Mouse (Mus musculus): ENCODE measurements around the gene Psors1c2.
"Not testable (repeated sequence)": the region's sequence is repeated elsewhere in the genome, so short reads cannot be mapped to it uniquely, and the experiment has no call there.

Psors1c2 gene

GRCm38 (mm10) chr17:35532901-35533300 is at the start of gene Psors1c2:
Gene Psors1c2, plus strand, starts transcription at chr17:35533201.
- DNase-seq (ENCODE audit: low read depth, low spot score) = no peak

GRCm38 (mm10) chr17:35484066-35484465 is 48.9 kb upstream of the Psors1c2 start:
- peak; percentile 4 for DNase-seq (ENCODE audit: low read depth, low spot score)

- DNase-seq (ENCODE audit: low read depth, low spot score) = no peak
Measured at GRCm38 (mm10) chr17:35485702-35486101, 47.3 kb upstream of the Psors1c2 start.

- no peak for DNase-seq (ENCODE audit: low read depth, low spot score)
Measured at GRCm38 (mm10) chr17:35486726-35487125, 46.3 kb upstream of the Psors1c2 start.

- DNase-seq (ENCODE audit: low read depth, low spot score) = no peak
Measured at GRCm38 (mm10) chr17:35488041-35488440, 45.0 kb upstream of the Psors1c2 start.

- no peak for DNase-seq (ENCODE audit: low read depth, low spot score)
Measured at GRCm38 (mm10) chr17:35490320-35490719, 42.7 kb upstream of the Psors1c2 start.

GRCm38 (mm10) chr17:35497124-35497523 is 35.9 kb upstream of the Psors1c2 start:
- DNase-seq (ENCODE audit: low read depth, low spot score) = no peak

GRCm38 (mm10) chr17:35502226-35502625 is 30.8 kb upstream of the Psors1c2 start:
- no peak for DNase-seq (ENCODE audit: low read depth, low spot score)

GRCm38 (mm10) chr17:35502762-35503161 is 30.2 kb upstream of the Psors1c2 start:
- DNase-seq (ENCODE audit: low read depth, low spot score) = no peak

- DNase-seq (ENCODE audit: low read depth, low spot score) = no peak
Measured at GRCm38 (mm10) chr17:35503849-35504248, 29.2 kb upstream of the Psors1c2 start.

- no peak for DNase-seq (ENCODE audit: low read depth, low spot score)
Measured at GRCm38 (mm10) chr17:35504628-35505481, 28.1 kb upstream of the Psors1c2 start.

GRCm38 (mm10) chr17:35505776-35506175 is 27.2 kb upstream of the Psors1c2 start, which contains the start of gene Pou5f1:
Gene Pou5f1, plus strand, starts transcription at chr17:35506018.
- DNase-seq (ENCODE audit: low read depth, low spot score) = no peak

GRCm38 (mm10) chr17:35506881-35507280 is 26.1 kb upstream of the Psors1c2 start:
- no peak for DNase-seq (ENCODE audit: low read depth, low spot score)

GRCm38 (mm10) chr17:35507556-35508260 is 25.3 kb upstream of the Psors1c2 start:
- no peak for DNase-seq (ENCODE audit: low read depth, low spot score)

GRCm38 (mm10) chr17:35508279-35508678 is 24.7 kb upstream of the Psors1c2 start:
- DNase-seq (ENCODE audit: low read depth, low spot score) = not testable (repeated sequence)

- DNase-seq (ENCODE audit: low read depth, low spot score) = no peak
Measured at GRCm38 (mm10) chr17:35509284-35509683, 23.7 kb upstream of the Psors1c2 start.

GRCm38 (mm10) chr17:35512916-35513626 is 19.9 kb upstream of the Psors1c2 start:
- DNase-seq (ENCODE audit: low read depth, low spot score) = no peak

- no peak for DNase-seq (ENCODE audit: low read depth, low spot score)
Measured at GRCm38 (mm10) chr17:35513886-35514285, 19.1 kb upstream of the Psors1c2 start.

GRCm38 (mm10) chr17:35514756-35515155 is 18.2 kb upstream of the Psors1c2 start:
- DNase-seq (ENCODE audit: low read depth, low spot score) = no peak

- DNase-seq (ENCODE audit: low read depth, low spot score) = no peak
Measured at GRCm38 (mm10) chr17:35515911-35516640, 16.9 kb upstream of the Psors1c2 start.
